Mouse (Mus musculus) stomach, postnatal 0 days (tissue): ENCODE measurements around the gene 1700001O22Rik.

ENCODE experiments used
- CTCF ChIP-seq: IDR thresholded peaks from 2 replicates; pipeline ENCODE4 v1.5.1; 2016; ENCODE audit warnings: antibody characterized with exemption, low read depth, mild to moderate bottlenecking, moderate library complexity
- EP300 ChIP-seq: optimal IDR thresholded peaks from 2 replicates; pipeline ENCODE3; 2016; ENCODE audit warnings: antibody characterized with exemption

- TF ChIP-seq CTCF: no peak
- no peak for TF ChIP-seq EP300
Measured at GRCm38 (mm10) chr2:30750025-30750424, 53.4 kb downstream of the 1700001O22Rik start.
